In genomic region chr7:141416144-141416841, GRCm38 (mm10) we compare ENCODE assay signal across 27 mouse cellular contexts. TPM values are rescaled to one million over a fixed set of nuclear protein-coding genes. Genes with fewer than 3 reads are reported as not detected.
DNase-seq lines count a peak whose midpoint lies in the region; ATAC-seq and TF ChIP-seq lines count a peak whose summit lies in the region.
"Had no signal": no experiment of that assay in that cellular context is flagged by ENCODE, and none has a peak within 500 bp of the region (broad histone marks: within the 10 kb centered on the region; RNA-seq: fewer than 3 reads in every experiment).

No protein-coding gene starts in this region.

- H3K36me3 ChIP-seq in megakaryocyte, embryonic 14.5 days (replicated peaks; ENCODE audit: low read length): peaks cover 10% of the 10 kb centered on the region
- H3K36me3 ChIP-seq in ES-E14 (ENCODE audit: control insufficient read depth, insufficient read depth, low read length, poor library complexity, severe bottlenecking): no peaks in the 10 kb centered on the region
- H3K36me3 ChIP-seq in stomach, postnatal 0 days (ENCODE audit: control insufficient read depth, insufficient read depth, low read length): no peaks in the 10 kb centered on the region; the same call in 1 of the 2 replicates
- H3K36me3 ChIP-seq in embryonic facial prominence, embryonic 10.5 days (replicated peaks): peaks cover 1% of the 10 kb centered on the region; the same call in 1 of the 2 replicates
- H3K36me3 ChIP-seq: hindbrain, embryonic 13.5 days; midbrain, embryonic 13.5 days had no signal

- no peaks in the 10 kb centered on the region for H3K9me3 ChIP-seq in megakaryocyte, embryonic 14.5 days
- no peaks in the 10 kb centered on the region for H3K9me3 ChIP-seq in ES-E14 (ENCODE audit: control insufficient read depth, insufficient read depth, low read depth, low read length)
- H3K9me3 ChIP-seq in stomach, postnatal 0 days (ENCODE audit: control insufficient read depth, low read length): no peaks in the 10 kb centered on the region
- H3K9me3 ChIP-seq in embryonic facial prominence, embryonic 10.5 days: no peaks in the 10 kb centered on the region
- H3K9me3 ChIP-seq: embryonic facial prominence, embryonic 13.5 days; hindbrain, embryonic 13.5 days; limb, embryonic 10.5 days; midbrain, embryonic 13.5 days had no signal

- no peak overlapping the region for H3K4me2 ChIP-seq in stomach, postnatal 0 days (replicated peaks; ENCODE audit: low read depth)
- H3K4me2 ChIP-seq: embryonic facial prominence, embryonic 13.5 days; hindbrain, embryonic 13.5 days; midbrain, embryonic 13.5 days had no signal

- no peak for TF ChIP-seq EP300 in stomach, postnatal 0 days (optimal IDR thresholded peaks at IDR 0.05)

- H3K4me3 ChIP-seq in megakaryocyte, embryonic 14.5 days (replicated peaks): peak overlapping the region; percentile 19
- H3K4me3 ChIP-seq in ES-E14 (ENCODE audit: insufficient read depth in 1 of 2, low read depth in 1 of 2, low read length in 2 of 2, poor library complexity in 1 of 2, severe bottlenecking in 1 of 2): no peak overlapping the region
- H3K4me3 ChIP-seq in stomach, postnatal 0 days (ENCODE audit: low read depth, low read length): no peak overlapping the region
- H3K4me3 ChIP-seq in embryonic facial prominence, embryonic 10.5 days: no peak overlapping the region
- H3K4me3 ChIP-seq: embryonic facial prominence, embryonic 13.5 days; heart, adult 2 months; hindbrain, embryonic 13.5 days; limb, embryonic 10.5 days; midbrain, embryonic 13.5 days had no signal

- ATAC-seq in megakaryocyte, adult 5-6 weeks (ENCODE audit: poor library complexity, severe bottlenecking): no peak
- ATAC-seq in stomach, postnatal 0 days (ENCODE audit: low FRiP score, low TSS enrichment): peak; percentile 43
- ATAC-seq: activated CD4-positive, CD25-positive, alpha-beta regulatory T cell, adult 4 months; forebrain, postnatal 0 days; lung, postnatal 0 days; midbrain, embryonic 13.5 days; Patski had no signal

- WGBS in stomach, postnatal 0 days: 75% methylated on average over 6 of the region's 6 CpGs
- 77% methylated on average over 6 of the region's 6 CpGs for WGBS in embryonic facial prominence, embryonic 10.5 days

- H3K27me3 ChIP-seq in megakaryocyte, embryonic 14.5 days (replicated peaks): no peaks in the 10 kb centered on the region
- no peaks in the 10 kb centered on the region for H3K27me3 ChIP-seq in stomach, postnatal 0 days (ENCODE audit: control insufficient read depth, insufficient read depth, low read length)
- H3K27me3 ChIP-seq in embryonic facial prominence, embryonic 10.5 days (replicated peaks; ENCODE audit: low read depth, poor library complexity, severe bottlenecking): no peaks in the 10 kb centered on the region
- H3K27me3 ChIP-seq: embryonic facial prominence, embryonic 13.5 days; Patski had no signal

- no peak overlapping the region for H3K9ac ChIP-seq in ES-E14 (ENCODE audit: insufficient read depth, low read depth, low read length, poor library complexity, severe bottlenecking)
- H3K9ac ChIP-seq in stomach, postnatal 0 days (ENCODE audit: low read length): no peak overlapping the region
- H3K9ac ChIP-seq: embryonic facial prominence, embryonic 13.5 days; forebrain, postnatal 0 days; hindbrain, embryonic 13.5 days; midbrain, embryonic 13.5 days had no signal

- H3K4me1 ChIP-seq in megakaryocyte, embryonic 14.5 days: peaks cover 48% of the 10 kb centered on the region
- H3K4me1 ChIP-seq in ES-E14 (ENCODE audit: control insufficient read depth in 2 of 2, insufficient read depth in 2 of 2, low read length in 2 of 2, poor library complexity in 1 of 2): peaks cover 6 to 11% of the 10 kb centered on the region in 2 experiments; a peak in 3 of 4 replicates
- H3K4me1 ChIP-seq in stomach, postnatal 0 days (replicated peaks; ENCODE audit: control insufficient read depth, insufficient read depth): 0 out of 2 replicates have a peak, but pooled peaks cover 3% of the 10 kb centered on the region
- H3K4me1 ChIP-seq in embryonic facial prominence, embryonic 10.5 days: peaks cover 16% of the 10 kb centered on the region

- DNase-seq in cerebellum, adult 9-11 months: peak; percentile 57
- no peak for DNase-seq in cerebellum, adult 8-10 months
- DNase-seq in ES-E14 (ENCODE audit: low read depth, low spot score): no peak
- DNase-seq in stomach, postnatal 0 days (ENCODE audit: low spot score): no peak
- DNase-seq in embryonic facial prominence, embryonic 10.5 days (ENCODE audit: low spot score): no peak
- DNase-seq in ovary, postnatal 10 days (ENCODE audit: low spot score): no peak
- DNase-seq: adrenal gland, adult 8-10 months; forebrain, postnatal 0 days; gastrocnemius, postnatal 25 days; heart, postnatal 36 days; kidney, adult 2 months; liver; right cerebral cortex, postnatal 14 days; thymus, adult 18-20 months had no signal

- TF ChIP-seq CTCF in stomach, postnatal 0 days (IDR thresholded peaks at IDR 0.05; ENCODE audit: low read depth): no peak

- in situ Hi-C loops in ES-E14 (cut with MboI; ENCODE audit: low sequenced_read_pairs in 2 of 2, unreplicated experiment in 2 of 2): no loop called here

- H3K27ac ChIP-seq in ES-E14 (ENCODE audit: insufficient read depth, low read depth, low read length, poor library complexity, severe bottlenecking): peak overlapping the region; percentile 43; the same call in 1 of the 2 replicates
- no peak overlapping the region for H3K27ac ChIP-seq in stomach, postnatal 0 days (replicated peaks)
- no peak overlapping the region for H3K27ac ChIP-seq in embryonic facial prominence, embryonic 10.5 days (replicated peaks)
- H3K27ac ChIP-seq: embryonic facial prominence, embryonic 13.5 days; heart, adult 2 months; hindbrain, embryonic 13.5 days; kidney, postnatal 0 days; limb, embryonic 10.5 days; midbrain, embryonic 13.5 days had no signal

TF ChIP-seq in ES-E14, 5 proteins besides CTCF, POLR2A, EP300 and RAD21:
- TF ChIP-seq CHD2 (IDR thresholded peaks at IDR 0.05; ENCODE audit: low read depth, low read length): no peak
- no peak for TF ChIP-seq HCFC1 (IDR thresholded peaks at IDR 0.05; ENCODE audit: borderline replicate concordance, insufficient read depth, low read length)
- no peak for TF ChIP-seq ZNF384 (IDR thresholded peaks at IDR 0.05; ENCODE audit: low read depth, low read length)
- no peak for TF ChIP-seq ZC3H11A (IDR thresholded peaks at IDR 0.05; ENCODE audit: borderline replicate concordance, low read depth, low read length)
- TF ChIP-seq MAFK (IDR thresholded peaks at IDR 0.05; ENCODE audit: insufficient read depth, low read depth, low read length): no peak

RNA-seq across cellular contexts. Expression of gene Gatd1, which starts 2.4 kb away (rescaled TPM):
- polyA plus RNA-seq in megakaryocyte, embryonic 14.5 days (2012; ENCODE audit: insufficient read depth, low replicate concordance): 11.1 TPM in 1 of 2 replicates, not detected in the other
- total RNA-seq in megakaryocyte, adult 5-6 weeks (2015): 22.8 and 26.4 TPM in 2 replicates
- 12.9 and 13.1 TPM in 2 replicates for total RNA-seq in megakaryocyte, adult 5-6 weeks (2017)
- 25.9 and 41.2 TPM in 2 replicates for total RNA-seq in ES-E14 (2012; rRNA removed)
- polyA plus RNA-seq in stomach, postnatal 0 days (2015; fragmentation: Nextera tagmentation; extraction: Ambion mirVana): 30.8 and 33.8 TPM in 2 replicates
- polyA plus RNA-seq in embryonic facial prominence, embryonic 10.5 days (2016; fragmentation: Nextera tagmentation; extraction: Ambion mirVana): 48.5 and 50.8 TPM in 2 replicates

RNA-seq across cellular contexts. Expression of gene Cend1, which starts 13.0 kb away (rescaled TPM):
- not detected in 2 replicates for polyA plus RNA-seq in megakaryocyte, embryonic 14.5 days (2012; ENCODE audit: insufficient read depth, low replicate concordance)
- total RNA-seq in megakaryocyte, adult 5-6 weeks (2015): 0.18 TPM in 1 of 2 replicates, not detected in the other
- total RNA-seq in megakaryocyte, adult 5-6 weeks (2017): not detected in 2 replicates
- total RNA-seq in ES-E14 (2012; rRNA removed): 1.5 and 2.7 TPM in 2 replicates
- polyA plus RNA-seq in stomach, postnatal 0 days (2015; fragmentation: Nextera tagmentation; extraction: Ambion mirVana): 2.0 and 2.5 TPM in 2 replicates
- polyA plus RNA-seq in embryonic facial prominence, embryonic 10.5 days (2016; fragmentation: Nextera tagmentation; extraction: Ambion mirVana): 7.7 and 8.4 TPM in 2 replicates
- total RNA-seq: monocyte, adult 5-6 weeks had no signal
- polyA plus RNA-seq: activated CD4-positive, CD25-positive, alpha-beta regulatory T cell, adult 4 months; liver, embryonic 16.5 days had no signal

RNA-seq across cellular contexts. Expression of gene Slc25a22, which starts 21.4 kb away (rescaled TPM):
- 22.2 and 47.0 TPM in 2 replicates for polyA plus RNA-seq in megakaryocyte, embryonic 14.5 days (2012; ENCODE audit: insufficient read depth, low replicate concordance)
- total RNA-seq in megakaryocyte, adult 5-6 weeks (2015): 14.6 and 15.0 TPM in 2 replicates
- total RNA-seq in megakaryocyte, adult 5-6 weeks (2017): 3.2 and 6.4 TPM in 2 replicates
- 16.2 and 19.8 TPM in 2 replicates for total RNA-seq in ES-E14 (2012; rRNA removed)
- 17.2 and 17.6 TPM in 2 replicates for polyA plus RNA-seq in stomach, postnatal 0 days (2015; fragmentation: Nextera tagmentation; extraction: Ambion mirVana)
- 49.3 and 52.2 TPM in 2 replicates for polyA plus RNA-seq in embryonic facial prominence, embryonic 10.5 days (2016; fragmentation: Nextera tagmentation; extraction: Ambion mirVana)

RNA-seq across cellular contexts. Expression of gene Taldo1, which starts 24.3 kb away (rescaled TPM):
- polyA plus RNA-seq in megakaryocyte, embryonic 14.5 days (2012; ENCODE audit: insufficient read depth, low replicate concordance): 173 and 451 TPM in 2 replicates
- total RNA-seq in megakaryocyte, adult 5-6 weeks (2015): 197 and 213 TPM in 2 replicates
- 795 and 884 TPM in 2 replicates for total RNA-seq in megakaryocyte, adult 5-6 weeks (2017)
- 327 and 432 TPM in 2 replicates for total RNA-seq in ES-E14 (2012; rRNA removed)
- polyA plus RNA-seq in stomach, postnatal 0 days (2015; fragmentation: Nextera tagmentation; extraction: Ambion mirVana): 459 and 468 TPM in 2 replicates
- 297 and 299 TPM in 2 replicates for polyA plus RNA-seq in embryonic facial prominence, embryonic 10.5 days (2016; fragmentation: Nextera tagmentation; extraction: Ambion mirVana)

RNA-seq across cellular contexts. Expression of gene Pidd1, which starts 27.5 kb away (rescaled TPM):
- polyA plus RNA-seq in megakaryocyte, embryonic 14.5 days (2012; ENCODE audit: insufficient read depth, low replicate concordance): 13.0 and 25.6 TPM in 2 replicates
- total RNA-seq in megakaryocyte, adult 5-6 weeks (2015): 7.1 and 8.1 TPM in 2 replicates
- 6.1 and 10.5 TPM in 2 replicates for total RNA-seq in megakaryocyte, adult 5-6 weeks (2017)
- 23.4 and 36.0 TPM in 2 replicates for total RNA-seq in ES-E14 (2012; rRNA removed)
- 1.8 and 2.0 TPM in 2 replicates for polyA plus RNA-seq in stomach, postnatal 0 days (2015; fragmentation: Nextera tagmentation; extraction: Ambion mirVana)
- polyA plus RNA-seq in embryonic facial prominence, embryonic 10.5 days (2016; fragmentation: Nextera tagmentation; extraction: Ambion mirVana): 24.9 and 26.0 TPM in 2 replicates
